Mouse (Mus musculus) kidney, postnatal 0 days (tissue): ENCODE measurements around the gene Gng13. TPM values are rescaled to one million over a fixed set of nuclear protein-coding genes. Genes with fewer than 3 reads are reported as not detected.
A peak's percentile ranks its signal among the peaks of the same experiment; 100 is the strongest.

Experiments used
- ATAC-seq: fragments of 200-750 bp; cut with Nextera tagmentation; replicated peaks from 2 replicates; pipeline ENCODE4 v1.8.0; 2017; ENCODE audit warnings: low read depth, moderate number of reproducible peaks, moderate TSS enrichment, moderate library complexity; ENCODE audit not compliant: low FRiP score
- DNase-seq: peaks from one replicate; pipeline ENCODE4 v3.0.0-alpha.2; 2016; ENCODE audit warnings: low spot score
- H3K27ac ChIP-seq: fragments of 300-500 bp; sonication (generic); 2 replicates; pipeline ENCODE4 v1.5.1; 2014; ENCODE audit warnings: mild to moderate bottlenecking
- H3K27me3 ChIP-seq: fragments of 300-500 bp; sonication (generic); 2 replicates; pipeline ENCODE4 v1.6.1; 2014; ENCODE audit warnings: low read length, mixed read lengths; ENCODE audit not compliant: insufficient read depth
- H3K36me3 ChIP-seq: fragments of 300-500 bp; sonication (generic); 2 replicates; pipeline ENCODE4 v1.6.1; 2014; ENCODE audit warnings: low read length, mixed read lengths; ENCODE audit not compliant: insufficient read depth
- H3K4me1 ChIP-seq: fragments of 300-500 bp; sonication (generic); replicated peaks from 2 replicates; pipeline ENCODE4 v1.6.1; 2014; ENCODE audit warnings: antibody characterized with exemption, low read length, mixed read lengths; ENCODE audit not compliant: insufficient read depth
- H3K4me2 ChIP-seq: fragments of 300-500 bp; sonication (generic); 2 replicates; pipeline ENCODE4 v1.6.1; 2014; ENCODE audit warnings: mild to moderate bottlenecking, low read length, moderate library complexity, mixed read lengths
- H3K4me3 ChIP-seq: fragments of 300-500 bp; sonication (generic); replicated peaks from 2 replicates; pipeline ENCODE4 v1.5.1; 2014; ENCODE audit warnings: low read depth, low read length
- H3K9ac ChIP-seq: fragments of 300-500 bp; sonication (generic); 2 replicates; pipeline ENCODE4 v1.6.1; 2014; ENCODE audit warnings: low read depth, low read length
- H3K9me3 ChIP-seq: fragments of 300-500 bp; sonication (generic); replicated peaks from 2 replicates; pipeline ENCODE4 v1.6.1; 2016; ENCODE audit warnings: low read length, inconsistent platforms, mixed read lengths
- CTCF ChIP-seq: IDR thresholded peaks from 2 replicates; pipeline ENCODE4 v1.5.1; 2016; ENCODE audit warnings: antibody characterized with exemption, low read depth, mild to moderate bottlenecking, moderate library complexity
- whole genome bisulfite sequencing: fragments of 180-500 bp; shearing (Covaris S2); extraction: QIAGEN DNeasy Blood & Tissue Kit; methylation state at CpG from one replicate; pipeline ENCODE4 v1.1.7; 2014; 5-methylcytosine and 5-hydroxymethylcytosine counted together
- polyA plus RNA-seq: library from polyadenylated mRNA; unstranded; fragments of >200 nt; fragmentation: Nextera tagmentation; extraction: Ambion mirVana; gene quantifications from 2 replicates; pipeline ENCODE4 v1.2.1, GENCODE M21; 2015

Gene Gng13
- polyA plus RNA-seq, 1 experiment from 2014 or later = 0.70 TPM

DNA sequence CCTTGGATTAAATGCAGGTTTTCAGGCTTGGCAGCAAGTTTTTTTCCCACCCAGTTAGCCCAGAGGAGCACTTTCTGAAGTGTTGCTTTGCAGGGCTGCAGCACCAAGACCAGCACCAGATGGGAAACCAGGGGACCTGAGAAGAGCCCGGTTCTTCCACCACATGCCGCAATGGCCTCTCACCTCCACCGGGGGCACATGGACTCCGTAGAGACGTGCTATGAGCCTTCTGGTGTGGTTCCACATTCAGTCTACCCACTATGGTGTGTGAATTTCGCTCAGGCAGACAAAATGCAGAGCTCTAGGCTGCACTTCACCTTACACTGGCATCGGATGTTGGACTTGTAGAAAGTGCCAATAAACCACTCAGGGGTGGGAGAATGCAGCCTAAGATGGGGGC, 30.6 kb upstream of the Gng13 start:
- ATAC-seq (0 out of 2 replicates have a peak, but pooled peaks have one; percentile 59), DNase-seq (peak; percentile 40)
- no peak overlapping the region for H3K27ac ChIP-seq
- H3K4me3 ChIP-seq = no peak overlapping the region
- H3K9me3 ChIP-seq = no peaks in the 10 kb centered on the region
- peak; percentile 53 for TF ChIP-seq CTCF
- no peaks in the 10 kb centered on the region for H3K36me3 ChIP-seq
- 43% methylated on average over 7 of the region's 7 CpGs for WGBS
- H3K4me1 ChIP-seq = no peaks in the 10 kb centered on the region
- no peak overlapping the region for H3K4me2 ChIP-seq
- H3K9ac ChIP-seq = no peak overlapping the region
- no peaks in the 10 kb centered on the region for H3K27me3 ChIP-seq

- no peak overlapping the region for H3K9ac ChIP-seq
- no peaks in the 10 kb centered on the region for H3K9me3 ChIP-seq
- no peak for ATAC-seq
These were observed 28.0 kb upstream of the Gng13 start for GRCm38 (mm10) chr17:25688922-25689321.

DNA sequence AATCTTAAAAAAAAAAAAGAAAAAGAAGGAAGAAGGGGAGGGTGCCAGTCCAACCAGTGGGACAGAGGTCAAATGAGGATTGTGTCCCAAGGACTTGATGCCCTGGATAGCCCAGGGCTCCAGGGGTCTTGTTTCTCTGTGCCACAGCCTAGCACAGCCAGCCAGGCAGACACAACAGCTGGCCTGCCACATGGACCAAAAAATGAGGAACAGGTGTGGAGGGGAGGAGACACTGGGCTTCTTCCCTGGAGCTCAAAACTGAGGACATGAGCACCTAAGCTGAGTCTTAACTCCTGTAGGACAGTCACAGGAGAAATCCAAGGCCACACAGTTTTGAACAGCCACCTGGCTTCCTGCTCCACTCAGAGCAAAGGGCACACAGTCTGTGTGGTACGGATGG, 20.7 kb upstream of the Gng13 start:
- Histone ChIP-seq H3K9ac (no peak overlapping the region), H3K27ac (no peak overlapping the region), H3K9me3 (no peaks in the 10 kb centered on the region), H3K4me3 (no peak overlapping the region), H3K4me2 (no peak overlapping the region), H3K4me1 (no peaks in the 10 kb centered on the region), H3K27me3 (no peaks in the 10 kb centered on the region), H3K36me3 (no peaks in the 10 kb centered on the region)
- 57% methylated on average over 1 of the region's 1 CpGs for WGBS
- ATAC-seq = no peak
- no peak for DNase-seq
- TF ChIP-seq CTCF = no peak

More at GRCm38 (mm10) chr17:25688922-25689321, 28.0 kb upstream of the Gng13 start:
- WGBS = 71% methylated on average over 4 of the region's 4 CpGs
- H3K27me3 ChIP-seq = no peaks in the 10 kb centered on the region
- DNase-seq = no peak
- H3K4me3 ChIP-seq = no peak overlapping the region
- no peak overlapping the region for H3K27ac ChIP-seq
- H3K36me3 ChIP-seq = no peaks in the 10 kb centered on the region
- no peaks in the 10 kb centered on the region for H3K4me1 ChIP-seq
- no peak overlapping the region for H3K4me2 ChIP-seq
- TF ChIP-seq CTCF = no peak

DNA sequence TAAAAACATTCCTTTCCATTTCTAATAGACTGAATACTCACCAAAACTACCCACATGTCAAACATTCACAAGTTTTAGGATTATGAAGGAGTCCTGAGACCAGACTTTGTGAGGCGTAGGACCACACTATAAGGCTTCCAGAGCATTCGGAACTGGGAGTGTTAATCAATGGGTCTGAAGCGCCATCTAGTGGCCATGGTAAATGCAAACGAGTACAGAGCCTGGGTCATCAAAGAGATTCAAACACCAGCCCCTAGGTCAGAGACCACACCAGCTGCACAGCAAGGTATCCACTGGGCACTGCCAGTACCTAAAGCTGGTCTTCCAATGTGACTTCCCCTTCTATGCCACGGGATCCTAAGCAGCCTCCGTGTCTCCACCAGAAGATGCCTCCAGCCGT, 18.5 kb upstream of the Gng13 start:
- ATAC-seq = peak; percentile 40; the same call in 1 of the 2 replicates
- H3K4me1 ChIP-seq = no peaks in the 10 kb centered on the region

GRCm38 (mm10) chr17:25700863-25701496, 16.0 kb upstream of the Gng13 start:
- Histone ChIP-seq H3K4me1 (no peaks in the 10 kb centered on the region), H3K36me3 (no peaks in the 10 kb centered on the region), H3K9ac (no peak overlapping the region), H3K27ac (no peak overlapping the region), H3K4me3 (no peak overlapping the region), H3K9me3 (no peaks in the 10 kb centered on the region), H3K27me3 (no peaks in the 10 kb centered on the region), H3K4me2 (no peak overlapping the region)
- WGBS = 60% methylated on average over 9 of the region's 9 CpGs
- ATAC-seq (no peak), DNase-seq (no peak)
- TF ChIP-seq CTCF = peak; percentile 53

More for the DNA sequence above, 18.5 kb upstream of the Gng13 start:
- Histone ChIP-seq H3K4me3 (no peak overlapping the region), H3K27ac (no peak overlapping the region), H3K4me2 (no peak overlapping the region), H3K9me3 (no peaks in the 10 kb centered on the region), H3K9ac (no peak overlapping the region), H3K27me3 (no peaks in the 10 kb centered on the region), H3K36me3 (no peaks in the 10 kb centered on the region)
- peak; percentile 90 for DNase-seq
- 10% methylated on average over 7 of the region's 7 CpGs for WGBS
- TF ChIP-seq CTCF = peak; percentile 91

- Histone ChIP-seq H3K27ac (no peak overlapping the region), H3K4me1 (no peaks in the 10 kb centered on the region), H3K9ac (no peak overlapping the region), H3K27me3 (no peaks in the 10 kb centered on the region), H3K36me3 (no peaks in the 10 kb centered on the region), H3K9me3 (no peaks in the 10 kb centered on the region), H3K4me3 (no peak overlapping the region), H3K4me2 (no peak overlapping the region)
- DNase-seq = no peak
- no peak for ATAC-seq
- 86% methylated on average over 2 of the region's 2 CpGs for WGBS
- TF ChIP-seq CTCF = no peak
These were observed 7.0 kb upstream of the Gng13 start for GRCm38 (mm10) chr17:25709994-25710393.

DNA sequence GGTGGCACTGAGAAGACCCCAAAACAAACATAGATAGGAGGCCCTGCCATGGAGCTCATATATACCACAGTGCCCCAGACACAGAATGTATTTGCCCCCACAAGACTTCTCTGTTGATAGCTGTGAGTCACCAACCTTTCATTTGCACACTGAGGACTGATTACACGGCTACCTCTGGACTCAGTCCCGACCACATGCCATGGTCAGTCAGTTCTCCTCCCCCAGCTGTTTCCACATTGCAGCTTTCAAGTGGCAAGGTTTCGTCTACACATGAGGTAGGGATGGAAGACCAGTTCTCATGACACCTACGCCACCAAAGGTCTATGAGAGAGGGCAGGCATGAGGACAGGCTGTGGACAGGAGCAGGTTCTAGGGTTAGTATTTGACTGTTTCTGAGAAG, 5.8 kb upstream of the Gng13 start:
- Histone ChIP-seq H3K4me1 (no peaks in the 10 kb centered on the region), H3K4me3 (no peak overlapping the region), H3K27me3 (no peaks in the 10 kb centered on the region), H3K9ac (no peak overlapping the region), H3K36me3 (no peaks in the 10 kb centered on the region), H3K9me3 (no peaks in the 10 kb centered on the region), H3K27ac (no peak overlapping the region), H3K4me2 (no peak overlapping the region)
- ATAC-seq = no peak
- TF ChIP-seq CTCF = no peak
- no peak for DNase-seq
- 72% methylated on average over 4 of the region's 4 CpGs for WGBS
